Mouse (Mus musculus): ENCODE data around the gene Nsf.

- TF ChIP-seq POLR2A (IDR thresholded peaks at IDR 0.05; ENCODE audit: low read depth, low read length), result no peak
- TF ChIP-seq CTCF (IDR thresholded peaks at IDR 0.05; ENCODE audit: borderline replicate concordance, insufficient read depth, low read length), result no peak
These were observed 13.0 kb downstream of the Nsf start for GRCm38 (mm10) chr11:103940887-103941286.

All from embryonic fibroblast, embryonic 13.5 days (primary cell).